Mouse (Mus musculus) spleen, postnatal 4 days (tissue): ENCODE results near the gene Aqp9.
A peak's percentile ranks its signal among the peaks of the same experiment; 100 is the strongest.
"Not testable (repeated sequence)": the region's sequence is repeated elsewhere in the genome, so short reads cannot be mapped to it uniquely, and the experiment has no call there.

ENCODE experiments used
- DNase-seq, 2 experiments: peaks; one replicate each; pipeline ENCODE4 v3.0.0; 2022; ENCODE audit warnings: low spot score in 2 of 2

Gene Aqp9

GRCm38 (mm10) chr9:71140205-71140604 lies 28.3 kb downstream of the Aqp9 start:
- DNase-seq: no peak

GRCm38 (mm10) chr9:71138936-71139335 lies 29.5 kb downstream of the Aqp9 start:
- no peak for DNase-seq

- DNase-seq: no peak
Observed at GRCm38 (mm10) chr9:71137267-71137945, 31.1 kb downstream of the Aqp9 start.

- DNase-seq: no peak
Observed at GRCm38 (mm10) chr9:71135073-71135472, 33.4 kb downstream of the Aqp9 start.

- DNase-seq: no peak
Observed at GRCm38 (mm10) chr9:71133190-71133589, 35.3 kb downstream of the Aqp9 start.

- DNase-seq: no peak
Observed at GRCm38 (mm10) chr9:71131822-71132221, 36.7 kb downstream of the Aqp9 start.

- peak; percentile 79 to 88 for DNase-seq
Observed at GRCm38 (mm10) chr9:71128911-71129310, 39.6 kb downstream of the Aqp9 start.

- DNase-seq: peak in 1 of 2 experiments; percentile 43
Observed at GRCm38 (mm10) chr9:71126205-71126604, 42.3 kb downstream of the Aqp9 start.

- DNase-seq: not testable (repeated sequence)
Observed at GRCm38 (mm10) chr9:71123095-71123494, 45.4 kb downstream of the Aqp9 start.

GRCm38 (mm10) chr9:71120924-71121323 lies 47.6 kb downstream of the Aqp9 start:
- peak in 1 of 2 experiments; percentile 41 for DNase-seq

GRCm38 (mm10) chr9:71113166-71113565 lies 55.3 kb downstream of the Aqp9 start:
- DNase-seq: peak in 1 of 2 experiments; percentile 40

- peak in 1 of 2 experiments; percentile 16 for DNase-seq
Observed at GRCm38 (mm10) chr9:71103521-71103920, 65.0 kb downstream of the Aqp9 start.

GRCm38 (mm10) chr9:71094066-71094465 lies 74.4 kb downstream of the Aqp9 start:
- peak in 1 of 2 experiments; percentile 55 for DNase-seq

- peak; percentile 44 to 66 for DNase-seq
Observed at GRCm38 (mm10) chr9:71092038-71092437, 76.4 kb downstream of the Aqp9 start.

- DNase-seq: peak in 1 of 2 experiments; percentile 43
Observed at GRCm38 (mm10) chr9:71079201-71079600, 89.3 kb downstream of the Aqp9 start.

- peak in 1 of 2 experiments; percentile 47 for DNase-seq
Observed at GRCm38 (mm10) chr9:71077251-71077825, 91.1 kb downstream of the Aqp9 start.

- peak in 1 of 2 experiments; percentile 51 for DNase-seq
Observed at GRCm38 (mm10) chr9:71076201-71076648, 92.3 kb downstream of the Aqp9 start.

- DNase-seq: peak; percentile 33 to 73
Observed at GRCm38 (mm10) chr9:71073831-71074230, 94.7 kb downstream of the Aqp9 start.

GRCm38 (mm10) chr9:71073076-71073475 lies 95.4 kb downstream of the Aqp9 start:
- peak in 1 of 2 experiments; percentile 39 for DNase-seq

- DNase-seq: peak; percentile 12 to 54
Observed at GRCm38 (mm10) chr9:71072502-71072901, 96.0 kb downstream of the Aqp9 start.

GRCm38 (mm10) chr9:71071581-71072330 lies 96.7 kb downstream of the Aqp9 start:
- peak in 1 of 2 experiments; percentile 55 for DNase-seq

- DNase-seq: no peak
Observed at GRCm38 (mm10) chr9:71070628-71071027, 97.9 kb downstream of the Aqp9 start.
